Mouse (Mus musculus) fibroblast of lung, adult 2 months (primary cell): Measurements from ENCODE around the gene Erf.

Experiments used
- DNase-seq: peaks from one replicate; pipeline ENCODE4 v3.0.0-alpha.2; 2011; ENCODE audit warnings: low read depth

Erf gene

DNA sequence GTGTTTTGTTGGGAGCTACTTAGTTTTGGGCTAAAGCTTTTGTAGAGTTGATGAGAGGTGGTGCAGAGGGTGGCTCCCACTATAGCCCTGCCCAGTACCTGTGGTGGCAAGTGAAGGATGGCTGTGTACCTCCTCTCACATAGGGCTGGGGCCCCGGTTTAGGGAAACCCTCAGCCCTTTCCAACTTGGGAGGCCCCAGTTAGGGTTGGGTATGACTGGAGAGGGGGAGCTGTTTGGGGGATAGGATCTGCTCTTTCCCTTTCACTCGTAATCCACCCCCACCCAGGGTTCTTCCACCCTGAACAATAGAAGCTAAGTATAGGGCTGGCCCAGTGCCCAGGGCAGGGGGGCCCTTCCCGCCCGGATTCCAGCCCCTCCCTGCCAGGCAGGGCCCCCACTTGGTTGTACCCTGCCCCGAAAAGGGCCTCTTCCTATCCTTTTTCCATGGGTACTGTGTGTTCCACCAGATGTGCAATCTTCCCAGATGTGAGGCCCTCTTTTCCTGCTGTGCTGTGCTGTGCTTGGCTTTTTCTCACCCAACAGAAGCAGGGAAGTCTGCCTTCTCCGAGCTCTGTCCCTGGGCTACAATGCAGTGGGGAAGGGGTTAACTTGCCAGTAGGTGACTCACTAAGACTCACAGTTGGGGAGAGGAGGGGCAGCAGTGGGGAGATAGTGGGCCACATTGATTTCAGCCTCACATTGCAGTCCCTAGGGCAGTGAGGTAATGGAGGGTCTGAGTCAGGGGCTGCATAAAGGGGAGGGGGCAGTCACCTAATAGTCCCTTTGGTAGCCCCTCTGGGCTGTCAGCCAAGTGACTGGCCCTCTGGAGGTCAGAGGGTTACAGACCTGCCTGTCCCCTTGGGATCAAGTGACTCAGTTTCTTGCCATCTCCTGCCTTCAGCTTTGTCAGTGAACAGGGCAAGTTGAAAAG, 29.6 kb upstream of the Erf start:
- peak; percentile 73 for DNase-seq

DNA sequence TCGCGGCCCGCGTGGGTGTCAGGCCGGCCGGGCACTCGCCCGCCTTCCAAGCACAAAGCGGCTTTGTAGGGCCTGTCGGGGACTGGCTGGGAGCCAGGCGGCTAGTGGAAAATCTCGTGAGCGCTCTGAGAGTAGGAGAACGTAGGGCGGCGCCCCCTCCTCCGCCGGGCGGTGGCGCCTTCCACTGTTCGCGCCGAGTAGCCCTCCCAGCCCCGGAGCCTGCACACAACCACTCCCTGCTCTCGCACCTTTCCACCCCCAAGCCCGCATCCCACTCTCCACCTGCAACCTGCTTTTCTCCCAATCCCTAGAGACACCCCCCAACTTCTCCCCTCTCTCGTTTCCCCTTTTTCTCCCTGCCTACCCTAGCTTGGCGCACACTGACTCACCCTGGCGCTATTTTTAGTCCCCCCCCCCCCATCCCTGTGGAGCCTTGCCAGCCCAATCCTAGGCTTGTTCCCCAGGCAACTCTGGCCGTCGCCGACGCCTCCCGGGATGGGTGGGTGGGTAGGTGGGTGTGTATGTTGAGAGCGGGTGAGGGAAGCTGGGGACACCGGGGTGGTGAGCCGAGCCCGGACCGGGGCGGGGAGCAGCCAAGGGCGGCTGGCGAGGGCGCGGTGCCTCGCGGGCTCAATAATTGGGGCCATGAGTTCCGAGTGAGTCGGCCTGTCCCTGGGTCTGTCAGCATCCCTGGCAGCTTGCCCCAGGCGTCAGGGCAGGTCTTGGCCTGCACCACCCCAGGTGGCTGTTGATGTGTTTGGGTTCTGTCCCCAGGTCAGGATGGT, 28.7 kb upstream of the Erf start:
- peak; percentile 88 for DNase-seq

DNA sequence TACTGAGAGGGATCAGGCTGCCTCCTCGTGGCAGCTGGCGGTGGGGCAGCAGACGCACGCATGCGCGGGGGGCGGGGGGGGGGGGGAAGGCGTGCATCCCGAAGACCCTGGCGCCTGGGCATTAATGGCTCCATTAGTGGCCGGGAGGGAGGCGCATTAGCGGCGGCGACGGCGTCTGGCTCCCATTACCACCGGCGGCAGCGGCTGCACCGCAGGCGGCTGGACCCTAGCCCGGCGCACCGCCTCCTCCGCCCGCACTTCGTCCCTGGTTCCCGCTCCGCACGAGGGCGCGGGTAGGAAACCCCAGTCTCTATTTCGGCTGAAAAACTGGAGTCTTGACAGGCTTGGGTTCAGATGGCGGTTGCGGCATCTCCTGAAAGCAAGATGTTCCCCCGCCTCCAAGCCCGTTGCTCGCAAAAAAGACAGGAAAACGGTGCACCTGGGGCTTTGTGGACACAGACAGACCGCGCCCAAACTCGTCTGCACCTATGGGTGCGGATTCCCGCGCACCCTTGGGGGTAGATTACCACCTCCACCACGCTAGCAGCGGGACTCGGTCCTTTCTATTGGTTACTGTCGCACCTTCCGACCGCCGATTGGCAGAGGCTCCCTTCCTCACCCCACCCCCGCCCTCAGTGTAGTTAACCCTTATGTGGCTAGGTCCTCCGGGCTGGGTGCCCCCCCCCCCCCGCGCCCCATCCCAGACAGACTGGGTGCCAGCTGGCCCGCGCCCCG, 27.9 kb upstream of the Erf start:
- no peak for DNase-seq

DNA sequence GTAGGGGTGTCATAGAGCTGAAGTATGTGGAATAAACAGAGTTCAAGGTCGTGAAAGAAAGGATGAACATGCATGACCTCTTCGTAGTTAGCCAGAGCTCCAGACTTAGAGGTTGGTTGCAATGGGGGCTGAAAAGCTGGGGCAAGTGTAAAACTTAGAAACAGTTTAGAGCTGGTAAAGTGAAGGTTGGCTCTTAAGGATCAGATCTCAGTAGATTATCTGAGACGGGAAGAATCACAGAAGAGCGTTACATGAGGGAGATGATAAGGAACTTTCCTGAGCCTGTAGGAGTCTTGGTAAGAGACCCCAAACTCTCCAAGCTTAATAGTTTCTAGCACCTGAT, 27.4 kb upstream of the Erf start:
- DNase-seq = no peak

DNA sequence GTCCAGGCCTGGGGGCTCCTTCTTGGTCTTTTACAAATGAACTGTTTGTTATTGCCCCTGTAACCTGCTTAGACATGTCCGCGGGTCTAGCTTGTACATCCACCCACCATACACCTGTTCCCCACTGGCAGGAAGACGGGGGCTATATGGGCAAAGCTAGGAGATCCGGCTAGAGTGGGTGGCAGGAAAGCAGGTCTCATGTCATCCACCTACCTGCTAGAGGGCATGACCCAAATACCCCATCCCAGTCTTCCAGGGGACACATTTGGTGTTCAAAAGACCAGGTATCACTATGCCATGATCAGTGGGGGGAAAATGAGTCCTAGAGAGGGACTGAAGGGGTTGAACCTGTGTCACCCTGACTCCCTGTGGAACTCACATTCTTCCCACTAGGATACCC, 26.8 kb upstream of the Erf start:
- no peak for DNase-seq

DNA sequence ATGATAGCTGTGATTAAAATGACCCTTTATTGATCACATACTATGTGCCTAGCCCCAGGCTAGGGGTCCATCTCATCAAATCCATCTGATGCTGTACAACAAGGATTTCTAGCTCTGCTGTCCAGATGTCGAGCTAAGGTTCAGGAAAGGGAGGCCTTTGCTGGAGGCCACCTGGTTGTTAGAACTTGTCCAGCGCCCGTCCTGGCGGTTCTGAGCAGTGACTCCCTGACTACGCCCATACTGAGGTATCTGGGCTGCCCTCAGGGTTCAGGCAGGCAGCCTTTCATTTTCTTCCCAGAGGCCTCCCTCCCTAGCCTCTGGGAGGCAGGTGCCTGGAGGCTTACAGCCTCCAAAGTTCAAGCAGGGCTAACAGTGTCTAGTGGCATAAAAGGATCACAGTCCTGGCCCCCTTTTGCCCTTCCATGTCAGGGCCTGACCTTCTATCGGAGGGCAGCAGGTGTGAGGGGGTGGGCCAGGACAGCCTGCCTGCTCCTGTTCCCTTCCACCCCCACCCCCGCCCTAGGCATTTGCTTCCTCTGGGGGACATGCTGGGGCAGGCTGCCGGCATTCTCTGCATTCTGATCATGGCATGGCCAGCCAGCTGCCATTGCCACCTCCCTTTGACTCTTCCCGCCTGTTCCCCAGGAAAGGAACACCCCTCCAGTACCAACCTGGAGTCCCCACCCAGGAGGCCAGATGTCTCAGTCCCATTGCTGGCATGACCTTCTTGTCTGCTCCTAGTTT, 25.2 kb upstream of the Erf start:
- no peak for DNase-seq

DNA sequence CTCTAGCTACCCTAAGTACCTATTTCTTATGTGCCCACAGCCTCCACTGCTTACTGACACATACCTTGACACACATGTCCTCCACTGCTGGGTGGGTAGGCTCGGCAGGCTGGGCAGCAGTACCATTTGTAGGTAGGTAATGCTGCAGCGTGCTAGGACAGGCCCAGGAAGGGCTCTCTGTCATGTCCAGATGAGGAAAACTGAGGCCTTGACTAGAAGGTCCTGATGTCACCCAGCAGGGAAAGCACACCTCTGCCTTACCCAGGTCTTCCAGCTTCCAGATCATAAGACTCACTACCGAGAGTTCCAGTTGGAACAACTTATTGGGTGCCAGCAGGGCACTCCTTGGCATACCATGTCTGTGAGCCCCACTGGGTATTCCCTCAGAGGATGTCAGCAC, 24.4 kb upstream of the Erf start:
- no peak for DNase-seq

DNA sequence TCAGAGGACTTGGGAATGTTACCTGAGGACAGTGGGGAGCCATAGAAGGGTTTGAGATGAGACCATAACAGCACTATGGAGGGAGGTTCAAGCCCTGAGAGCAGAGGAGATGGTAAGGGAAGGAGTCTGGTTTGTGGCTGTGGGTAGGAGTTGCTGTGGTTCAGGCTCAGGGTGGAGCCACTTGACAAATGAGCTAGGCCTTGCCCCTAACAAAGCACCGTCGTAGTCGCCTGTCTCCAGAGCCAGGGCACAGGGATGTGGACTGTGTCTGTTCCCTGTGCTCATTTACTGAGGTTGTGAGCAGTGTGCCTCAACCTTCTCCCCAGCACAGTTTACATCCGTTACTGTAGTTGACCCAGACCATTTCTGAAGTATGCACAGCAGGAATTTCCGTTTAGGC, 24.0 kb upstream of the Erf start:
- no peak for DNase-seq

DNA sequence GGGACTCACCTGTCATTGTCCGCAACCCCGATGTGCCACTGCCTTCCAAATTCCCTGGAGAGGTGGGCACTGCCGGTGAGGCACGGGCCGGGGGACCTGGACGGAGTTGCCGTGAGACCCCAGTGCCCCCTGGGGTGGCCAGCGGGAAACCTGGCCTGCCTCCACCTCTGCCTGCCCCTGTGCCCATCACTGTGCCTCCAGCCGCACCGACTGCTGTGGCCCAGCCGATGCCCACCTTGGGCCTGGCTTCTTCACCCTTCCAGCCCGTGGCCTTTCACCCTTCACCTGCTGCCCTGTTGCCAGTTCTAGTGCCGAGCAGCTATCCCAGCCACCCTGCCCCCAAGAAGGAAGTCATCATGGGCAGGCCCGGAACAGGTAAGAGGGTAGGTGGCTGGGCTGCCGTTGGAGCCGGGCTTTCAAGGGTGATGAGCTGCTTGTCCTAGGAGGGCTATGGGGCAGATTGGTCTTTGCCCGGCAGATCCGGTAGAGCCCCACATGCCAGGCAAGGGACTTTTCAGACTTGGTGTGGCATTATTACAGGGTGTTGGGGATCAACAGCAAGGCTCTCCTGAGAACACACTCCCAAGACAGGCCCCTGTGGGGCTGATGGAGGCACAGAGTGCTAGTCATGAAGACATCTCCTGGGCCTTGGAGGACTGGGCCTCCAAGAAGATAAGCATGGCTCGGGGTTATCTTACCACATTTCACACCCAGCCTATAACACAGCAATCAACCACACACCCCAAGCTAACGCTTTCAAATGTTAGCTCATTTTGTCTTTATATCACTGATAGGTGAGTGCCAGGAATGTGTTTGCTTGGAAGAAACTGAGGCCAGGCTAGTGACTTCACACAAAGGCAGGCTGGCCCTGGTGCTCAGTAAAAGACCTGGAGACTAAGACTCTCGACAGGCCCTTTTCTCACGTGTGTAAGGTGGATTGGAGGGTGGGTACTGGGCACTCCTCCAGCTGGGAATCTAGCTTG, 23.0 kb upstream of the Erf start:
- DNase-seq = no peak

DNA sequence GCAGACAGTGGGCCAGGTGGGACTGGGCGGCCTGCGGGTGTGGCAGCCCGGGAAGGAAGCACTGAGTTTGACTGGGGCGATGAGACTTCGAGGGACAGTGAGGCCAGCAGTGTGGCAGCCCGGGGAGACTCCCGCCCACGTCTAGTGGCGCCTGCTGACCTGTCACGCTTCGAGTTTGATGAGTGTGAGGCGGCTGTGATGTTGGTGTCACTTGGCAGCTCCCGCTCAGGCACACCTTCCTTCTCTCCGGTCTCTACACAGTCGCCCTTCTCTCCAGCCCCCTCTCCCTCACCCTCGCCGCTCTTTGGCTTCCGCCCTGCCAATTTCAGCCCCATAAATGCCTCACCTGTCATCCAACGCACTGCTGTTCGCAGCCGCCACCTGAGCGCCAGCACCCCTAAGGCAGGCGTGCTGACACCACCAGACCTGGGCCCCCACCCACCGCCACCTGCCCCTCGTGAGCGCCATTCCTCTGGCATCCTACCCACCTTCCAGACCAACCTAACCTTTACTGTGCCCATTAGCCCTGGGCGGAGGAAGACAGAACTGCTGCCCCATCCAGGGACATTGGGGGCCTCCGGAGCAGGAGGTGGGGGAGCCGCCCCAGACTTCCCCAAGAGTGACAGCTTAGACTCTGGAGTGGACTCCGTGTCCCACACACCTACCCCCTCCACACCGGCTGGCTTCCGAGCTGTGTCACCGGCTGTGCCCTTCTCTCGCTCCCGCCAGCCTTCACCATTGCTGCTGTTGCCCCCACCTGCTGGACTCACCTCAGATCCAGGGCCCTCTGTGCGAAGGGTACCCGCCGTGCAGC, 22.1 kb upstream of the Erf start:
- DNase-seq = no peak

DNA sequence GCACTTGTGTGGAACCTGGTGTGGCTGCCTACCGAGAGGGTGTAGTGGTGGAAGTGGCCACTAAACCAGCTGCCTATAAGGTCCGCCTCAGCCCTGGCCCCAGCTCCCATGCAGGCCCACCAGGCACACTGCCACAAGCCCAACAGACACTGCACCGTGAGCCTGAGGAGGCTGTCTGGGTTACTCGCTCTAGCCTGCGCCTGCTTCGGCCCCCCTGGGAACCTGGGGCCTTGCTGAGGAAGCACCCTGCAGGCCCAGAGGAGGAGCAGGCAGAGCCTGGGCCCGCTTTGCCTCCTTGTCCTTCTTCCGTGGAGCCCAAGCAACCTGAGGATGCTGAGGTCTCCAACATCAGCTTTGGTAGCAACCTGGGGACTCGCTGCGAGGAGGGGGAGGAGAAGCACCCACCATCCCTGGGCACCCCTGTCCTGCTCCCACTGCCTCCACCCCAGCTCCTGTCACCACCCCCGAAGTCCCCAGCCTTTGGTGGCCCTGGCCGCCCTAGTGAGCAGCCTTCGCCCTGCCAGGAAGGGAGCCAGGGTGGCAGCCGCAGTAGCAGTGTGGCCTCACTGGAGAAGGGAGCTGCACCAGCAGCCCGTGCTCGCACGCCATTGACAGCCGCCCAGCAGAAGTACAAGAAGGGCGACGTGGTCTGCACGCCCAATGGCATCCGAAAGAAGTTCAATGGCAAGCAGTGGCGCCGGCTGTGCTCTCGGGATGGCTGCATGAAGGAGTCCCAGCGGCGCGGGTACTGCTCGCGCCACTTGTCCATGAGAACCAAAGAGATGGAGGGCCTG, 21.3 kb upstream of the Erf start:
- DNase-seq = no peak

DNA sequence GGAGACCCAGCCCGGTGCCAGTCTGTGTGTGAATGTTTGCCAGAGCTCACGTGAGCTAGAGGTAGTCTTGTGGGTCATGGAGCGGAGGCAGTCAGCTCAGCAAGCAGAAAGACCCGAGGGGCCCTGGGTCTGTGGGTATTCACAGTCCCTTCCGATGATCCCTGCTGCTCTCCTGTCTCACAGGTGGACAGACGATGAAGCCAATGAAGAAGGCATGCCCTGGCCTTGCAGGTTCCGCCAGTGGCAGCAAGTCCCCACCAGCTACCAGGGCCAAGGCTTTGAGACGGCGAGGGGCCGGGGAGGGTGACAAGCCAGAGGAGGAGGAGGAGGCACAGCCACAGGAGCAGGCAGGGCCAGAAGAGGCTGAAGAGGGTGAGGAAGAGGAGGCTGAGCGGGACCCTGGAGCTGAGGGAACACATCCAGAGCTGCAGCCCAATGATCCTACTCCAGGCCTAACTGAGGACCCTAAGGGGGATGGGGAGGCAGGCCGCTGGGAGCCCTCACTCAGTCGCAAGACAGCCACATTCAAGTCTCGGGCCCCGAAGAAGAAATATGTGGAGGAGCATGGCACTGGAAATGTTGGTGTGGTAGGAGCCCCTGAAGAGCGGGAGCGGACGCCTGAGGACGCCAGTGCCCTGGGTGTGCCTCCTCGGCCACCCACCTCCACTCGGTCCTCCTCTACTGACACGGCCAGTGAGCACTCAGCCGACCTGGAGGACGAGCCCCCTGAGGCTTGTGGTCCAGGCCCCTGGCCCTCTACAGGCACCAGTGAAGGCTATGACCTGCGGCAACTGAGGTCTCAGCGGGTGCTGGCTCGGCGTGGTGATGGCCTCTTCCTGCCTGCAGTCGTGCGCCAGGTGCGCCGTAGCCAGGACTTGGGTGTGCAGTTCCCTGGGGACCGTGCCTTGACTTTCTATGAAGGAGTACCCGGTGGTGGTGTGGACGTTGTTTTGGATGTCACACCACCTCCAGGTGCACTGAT, 20.4 kb upstream of the Erf start:
- DNase-seq = no peak

DNA sequence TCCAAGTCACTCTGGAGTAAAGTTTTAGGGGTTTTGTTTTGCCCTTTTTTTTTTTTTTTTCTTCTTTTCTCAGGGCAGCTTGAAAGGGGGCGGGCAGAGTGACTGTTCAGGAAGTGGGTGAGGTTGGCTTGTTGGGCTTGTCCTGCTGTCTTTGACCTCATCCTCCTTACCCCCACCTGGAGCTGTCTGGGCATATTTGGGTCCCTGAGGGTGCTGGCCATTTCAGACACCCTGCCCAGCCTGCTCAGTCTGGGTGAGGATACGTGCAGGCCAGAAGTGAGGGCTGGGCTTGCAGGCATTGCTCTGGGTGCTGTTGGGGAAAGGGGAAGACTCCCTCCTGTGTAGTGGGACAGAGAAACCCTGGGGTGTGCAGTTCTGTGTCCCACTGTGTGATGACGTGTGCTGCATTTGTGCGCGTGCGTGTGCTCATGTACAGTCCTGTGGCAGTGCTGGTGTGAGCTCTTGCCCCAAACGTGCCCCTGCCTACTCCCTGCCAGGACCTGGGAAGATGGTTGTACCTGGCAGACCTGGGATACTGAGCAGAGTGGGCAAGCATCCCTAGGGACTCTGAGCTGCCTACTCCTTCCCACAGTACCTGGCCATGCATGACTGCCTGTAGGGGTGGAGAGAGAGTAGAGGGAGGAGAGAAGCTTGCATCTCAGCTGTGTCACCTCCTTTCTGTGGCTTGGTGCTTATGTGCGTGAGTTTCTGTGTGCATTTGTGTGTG, 19.1 kb upstream of the Erf start:
- no peak for DNase-seq

DNA sequence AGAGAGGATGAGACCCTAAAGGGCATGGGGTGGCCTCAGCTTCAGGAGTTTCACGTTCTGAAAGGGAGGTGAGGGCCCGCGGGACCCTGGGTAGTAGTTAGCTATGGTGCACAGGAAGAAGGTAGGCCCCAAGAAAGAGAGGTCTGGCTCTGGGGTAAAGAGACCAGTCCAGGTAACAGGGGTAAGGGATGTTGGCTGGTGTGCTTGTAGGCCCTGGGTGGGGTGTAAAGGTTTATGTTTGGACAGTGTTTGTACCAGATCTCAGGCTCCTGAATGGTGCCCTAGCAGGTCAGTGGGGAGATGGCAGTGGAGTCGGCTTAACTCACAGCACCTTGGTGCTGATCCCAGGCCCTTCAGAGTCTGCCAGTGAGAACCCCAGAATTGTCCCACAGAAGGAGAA, 18.5 kb upstream of the Erf start:
- no peak for DNase-seq

DNA sequence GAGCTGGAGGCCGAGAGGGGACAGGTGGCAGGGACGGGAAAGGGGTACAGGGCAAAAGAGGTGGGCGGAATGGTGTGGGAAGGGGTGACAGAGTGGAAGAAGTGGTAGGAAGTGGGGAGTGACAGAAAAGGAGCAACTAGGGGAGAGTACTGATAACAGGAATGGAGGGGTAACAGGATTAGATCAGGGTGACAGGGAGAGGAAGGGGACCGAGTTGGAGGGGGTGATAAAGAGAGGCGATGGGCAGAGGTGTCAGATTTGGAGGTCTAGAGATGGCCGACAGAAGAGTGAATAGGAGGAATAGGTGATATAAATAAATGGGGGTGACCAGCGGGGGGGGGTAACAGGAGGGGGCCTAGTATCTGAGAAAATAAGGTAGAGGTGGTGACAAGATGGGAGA, 18.0 kb upstream of the Erf start:
- DNase-seq = no peak

DNA sequence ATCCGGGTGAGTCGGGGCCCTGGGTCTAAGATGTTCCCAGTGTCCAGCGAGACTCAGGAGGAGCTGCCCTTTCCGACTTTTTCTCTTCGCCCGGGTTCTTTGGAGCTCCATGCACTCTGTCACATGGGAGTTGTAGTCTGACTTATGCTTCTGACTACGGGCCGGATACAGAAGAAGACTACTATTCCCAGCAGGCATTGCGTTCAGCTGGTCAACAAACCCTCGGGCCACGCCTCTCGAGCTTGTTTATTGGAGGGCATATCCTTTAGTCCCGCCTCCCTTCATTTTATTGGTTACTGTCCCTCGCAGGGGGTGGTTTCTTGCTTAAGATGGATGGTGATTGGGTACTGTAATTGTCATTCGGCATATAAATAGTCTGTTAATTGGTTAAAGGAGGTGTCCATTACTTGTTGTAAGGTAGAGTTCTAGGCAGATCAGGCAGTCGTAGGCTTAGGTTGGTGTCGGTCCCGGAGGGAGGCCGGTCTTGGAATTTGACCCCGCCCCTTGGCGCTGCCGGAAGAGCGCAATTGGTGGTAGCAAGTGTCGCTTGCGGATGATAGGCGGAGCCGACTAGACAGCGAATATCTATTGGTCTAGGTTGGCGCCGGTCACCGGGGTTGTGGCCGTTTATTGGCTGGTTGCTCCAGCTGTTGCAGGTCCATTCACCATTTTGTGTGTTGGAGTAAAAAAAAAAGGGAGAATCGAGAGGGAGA, 17.3 kb upstream of the Erf start:
- DNase-seq = peak; percentile 100
